Mouse (Mus musculus) hindbrain, embryonic 13.5 days (tissue): Measurements from ENCODE around the gene Hoxb7. TPM values are rescaled to one million over a fixed set of nuclear protein-coding genes. Genes with fewer than 3 reads are reported as not detected.

ENCODE experiments used
- ATAC-seq: fragments of 200-750 bp; cut with Nextera tagmentation; 2 replicates; pipeline ENCODE4 v1.8.0; 2017; ENCODE audit warnings: moderate TSS enrichment; ENCODE audit not compliant: low FRiP score
- H3K27ac ChIP-seq: fragments of 300-500 bp; sonication (generic); 2 replicates; pipeline ENCODE4 v1.5.1; 2015; ENCODE audit warnings: inconsistent platforms, mild to moderate bottlenecking, moderate library complexity
- H3K27me3 ChIP-seq: fragments of 300-500 bp; sonication (generic); 2 replicates; pipeline ENCODE4 v1.6.1; 2015; ENCODE audit warnings: mild to moderate bottlenecking, inconsistent platforms
- H3K36me3 ChIP-seq: fragments of 300-500 bp; sonication (generic); 2 replicates; pipeline ENCODE4 v1.6.1; 2015; ENCODE audit warnings: mild to moderate bottlenecking, inconsistent platforms
- H3K4me1 ChIP-seq: fragments of 300-500 bp; sonication (generic); replicated peaks from 2 replicates; pipeline ENCODE4 v1.6.1; 2015; ENCODE audit warnings: inconsistent platforms
- H3K4me2 ChIP-seq: fragments of 300-500 bp; sonication (generic); 2 replicates; pipeline ENCODE4 v1.6.1; 2015; ENCODE audit warnings: inconsistent platforms, mild to moderate bottlenecking, moderate library complexity
- H3K4me3 ChIP-seq: fragments of 300-500 bp; sonication (generic); 2 replicates; pipeline ENCODE4 v1.5.1; 2015; ENCODE audit warnings: mild to moderate bottlenecking, inconsistent platforms
- H3K9ac ChIP-seq: fragments of 300-500 bp; sonication (generic); 2 replicates; pipeline ENCODE4 v1.6.1; 2015; ENCODE audit warnings: mild to moderate bottlenecking, inconsistent platforms
- H3K9me3 ChIP-seq: fragments of 300-500 bp; sonication (generic); 2 replicates; pipeline ENCODE4 v1.6.1; 2016; ENCODE audit warnings: inconsistent platforms
- WGBS: fragments of 180-500 bp; shearing (Covaris S2); methylation state at CpG from one replicate; pipeline ENCODE4 v1.1.7; 2015; 5-methylcytosine and 5-hydroxymethylcytosine counted together
- polyA plus RNA-seq: library from polyadenylated mRNA; unstranded; fragments of >200 nt; fragmentation: Nextera tagmentation; extraction: Ambion mirVana; gene quantifications from 2 replicates; pipeline ENCODE4 v1.2.1, GENCODE M21; 2015

Hoxb7 gene
- polyA plus RNA-seq, 1 experiment from 2014 or later, result 33.2 TPM

- WGBS, result 9% methylated on average over 4 of the region's 4 CpGs
- Histone ChIP-seq H3K9ac (peak overlapping the region; percentile 99), H3K4me2 (peak overlapping the region; percentile 83), H3K27ac (peak overlapping the region; percentile 100), H3K9me3 (no peaks in the 10 kb centered on the region), H3K36me3 (no peaks in the 10 kb centered on the region), H3K4me3 (peak overlapping the region; percentile 57), H3K27me3 (peaks cover 99% of the 10 kb centered on the region), H3K4me1 (peaks cover 26% of the 10 kb centered on the region)
- ATAC-seq, result no peak
These were observed 22.9 kb downstream of the Hoxb7 start for GRCm38 (mm10) chr11:96309288-96309687.

- WGBS, result 3% methylated on average over 20 of the region's 20 CpGs
- H3K9me3 ChIP-seq, result no peaks in the 10 kb centered on the region
- H3K9ac ChIP-seq, result peak overlapping the region; percentile 99
- H3K4me1 ChIP-seq, result peaks cover 26% of the 10 kb centered on the region
- peaks cover 99% of the 10 kb centered on the region for H3K27me3 ChIP-seq
- H3K27ac ChIP-seq, result peak overlapping the region; percentile 100
- H3K36me3 ChIP-seq, result no peaks in the 10 kb centered on the region
- H3K4me2 ChIP-seq, result peak overlapping the region; percentile 83
- peak overlapping the region; percentile 57 for H3K4me3 ChIP-seq
- ATAC-seq, result no peak
These were observed 23.9 kb downstream of the Hoxb7 start for GRCm38 (mm10) chr11:96310183-96310938.

- H3K27ac ChIP-seq, result peak overlapping the region; percentile 100
- H3K9me3 ChIP-seq, result no peaks in the 10 kb centered on the region
- 6% methylated on average over 6 of the region's 6 CpGs for WGBS
- H3K4me3 ChIP-seq, result peak overlapping the region; percentile 57
- H3K27me3 ChIP-seq, result peaks cover 99% of the 10 kb centered on the region
- peaks cover 22% of the 10 kb centered on the region for H3K4me1 ChIP-seq
- peak overlapping the region; percentile 83 for H3K4me2 ChIP-seq
- H3K36me3 ChIP-seq, result no peaks in the 10 kb centered on the region
- peak overlapping the region; percentile 99 for H3K9ac ChIP-seq
- no peak for ATAC-seq
These were observed 24.7 kb downstream of the Hoxb7 start for GRCm38 (mm10) chr11:96311097-96311496.

GRCm38 (mm10) chr11:96311520-96312417 lies 25.3 kb downstream of the Hoxb7 start:
- peaks cover 22% of the 10 kb centered on the region for H3K4me1 ChIP-seq
- peak; percentile 79 for ATAC-seq

GRCm38 (mm10) chr11:96313134-96313533 lies 26.7 kb downstream of the Hoxb7 start:
- Histone ChIP-seq H3K4me2 (peak overlapping the region; percentile 83), H3K27me3 (peaks cover 93% of the 10 kb centered on the region), H3K27ac (peak overlapping the region; percentile 100), H3K36me3 (no peaks in the 10 kb centered on the region), H3K4me3 (peak overlapping the region; percentile 57), H3K9ac (peak overlapping the region; percentile 99), H3K4me1 (peaks cover 25% of the 10 kb centered on the region), H3K9me3 (no peaks in the 10 kb centered on the region)
- 18% methylated on average over 2 of the region's 2 CpGs for WGBS
- ATAC-seq, result no peak

More at GRCm38 (mm10) chr11:96311520-96312417, 25.3 kb downstream of the Hoxb7 start:
- Histone ChIP-seq H3K36me3 (no peaks in the 10 kb centered on the region), H3K9ac (peak overlapping the region; percentile 99), H3K27me3 (peaks cover 97% of the 10 kb centered on the region), H3K9me3 (no peaks in the 10 kb centered on the region), H3K4me2 (peak overlapping the region; percentile 83), H3K4me3 (peak overlapping the region; percentile 57), H3K27ac (peak overlapping the region; percentile 100)
- WGBS, result under 1% methylated on average over 31 of the region's 31 CpGs

GRCm38 (mm10) chr11:96313806-96314428 lies 27.5 kb downstream of the Hoxb7 start:
- H3K27me3 ChIP-seq, result peaks cover 90% of the 10 kb centered on the region
- 3% methylated on average over 12 of the region's 12 CpGs for WGBS
- H3K9me3 ChIP-seq, result no peaks in the 10 kb centered on the region
- H3K27ac ChIP-seq, result peak overlapping the region; percentile 100
- H3K4me1 ChIP-seq, result peaks cover 25% of the 10 kb centered on the region
- no peaks in the 10 kb centered on the region for H3K36me3 ChIP-seq
- ATAC-seq, result no peak
- peak overlapping the region; percentile 83 for H3K4me2 ChIP-seq
- peak overlapping the region; percentile 99 for H3K9ac ChIP-seq
- peak overlapping the region; percentile 57 for H3K4me3 ChIP-seq

- peak overlapping the region; percentile 99 for H3K9ac ChIP-seq
- H3K4me3 ChIP-seq, result peak overlapping the region; percentile 57
- H3K27me3 ChIP-seq, result peaks cover 90% of the 10 kb centered on the region
- no peak for ATAC-seq
- H3K4me2 ChIP-seq, result peak overlapping the region; percentile 83
- H3K36me3 ChIP-seq, result no peaks in the 10 kb centered on the region
- peaks cover 23% of the 10 kb centered on the region for H3K4me1 ChIP-seq
- H3K9me3 ChIP-seq, result no peaks in the 10 kb centered on the region
- under 1% methylated on average over 34 of the region's 34 CpGs for WGBS
- H3K27ac ChIP-seq, result peak overlapping the region; percentile 100
These were observed 28.4 kb downstream of the Hoxb7 start for GRCm38 (mm10) chr11:96314671-96315343.

- H3K4me2 ChIP-seq, result peak overlapping the region; percentile 83
- no peak for ATAC-seq
- H3K27ac ChIP-seq, result peak overlapping the region; percentile 100
- WGBS, result 2% methylated on average over 5 of the region's 5 CpGs
- peaks cover 18% of the 10 kb centered on the region for H3K4me1 ChIP-seq
- no peaks in the 10 kb centered on the region for H3K9me3 ChIP-seq
- peaks cover 90% of the 10 kb centered on the region for H3K27me3 ChIP-seq
- H3K9ac ChIP-seq, result peak overlapping the region; percentile 99
- peak overlapping the region; percentile 57 for H3K4me3 ChIP-seq
- no peaks in the 10 kb centered on the region for H3K36me3 ChIP-seq
These were observed 28.9 kb downstream of the Hoxb7 start for GRCm38 (mm10) chr11:96315344-96315681.

- H3K36me3 ChIP-seq, result no peaks in the 10 kb centered on the region
- peak overlapping the region; percentile 57 for H3K4me3 ChIP-seq
- WGBS, result 5% methylated on average over 18 of the region's 18 CpGs
- H3K4me1 ChIP-seq, result peaks cover 10% of the 10 kb centered on the region
- H3K4me2 ChIP-seq, result peak overlapping the region; percentile 83
- H3K9ac ChIP-seq, result peak overlapping the region; percentile 99
- no peak for ATAC-seq
- no peaks in the 10 kb centered on the region for H3K9me3 ChIP-seq
- H3K27me3 ChIP-seq, result peaks cover 89% of the 10 kb centered on the region
- peak overlapping the region; percentile 100 for H3K27ac ChIP-seq
These were observed 30.5 kb downstream of the Hoxb7 start for GRCm38 (mm10) chr11:96316696-96317607.

- ATAC-seq, result peak; percentile 52
- peak within 1 kb of the TSS; percentile 57 for H3K4me3 ChIP-seq
- H3K4me2 ChIP-seq, result peak within 1 kb of the TSS; percentile 83
- peaks cover 3% of the 10 kb centered on the region for H3K4me1 ChIP-seq
- H3K27me3 ChIP-seq, result peaks cover 88% of the 10 kb centered on the region
- 1% methylated on average over 28 of the region's 28 CpGs for WGBS
- H3K36me3 ChIP-seq, result no peaks in the 10 kb centered on the region
- no peaks in the 10 kb centered on the region for H3K9me3 ChIP-seq
- peak within 1 kb of the TSS; percentile 99 for H3K9ac ChIP-seq
- peak within 1 kb of the TSS; percentile 100 for H3K27ac ChIP-seq
These were observed 31.4 kb downstream of the Hoxb7 start, which contains the start of gene Hoxb4 for GRCm38 (mm10) chr11:96317608-96318367. Gene Hoxb4, plus strand, starts transcription at chr11:96318267.
